Mouse (Mus musculus) midbrain, postnatal 0 days (tissue): Measurements from ENCODE around the gene BC049715. TPM values are rescaled to one million over a fixed set of nuclear protein-coding genes. Genes with fewer than 3 reads are reported as not detected.
"Not testable (repeated sequence)": the region's sequence is repeated elsewhere in the genome, so short reads cannot be mapped to it uniquely, and the experiment has no call there.

Source experiments
- ATAC-seq: fragments of 200-750 bp; cut with Nextera tagmentation; 2 replicates; pipeline ENCODE4 v1.8.0; 2017; ENCODE audit warnings: moderate number of reproducible peaks, mild to moderate bottlenecking, moderate TSS enrichment, moderate library complexity; ENCODE audit not compliant: low FRiP score
- DNase-seq: peaks from one replicate; pipeline ENCODE4 v3.0.0-alpha.2; 2015; ENCODE audit warnings: low spot score
- H3K27ac ChIP-seq: fragments of 300-500 bp; sonication (generic); 2 replicates; pipeline ENCODE4 v1.5.1; 2014; ENCODE audit warnings: low read depth, mild to moderate bottlenecking, low read length, mixed read lengths
- H3K27me3 ChIP-seq: fragments of 300-500 bp; sonication (generic); 2 replicates; pipeline ENCODE4 v1.6.1; 2014; ENCODE audit warnings: low read length, control low read depth, mixed read lengths; ENCODE audit not compliant: insufficient read depth
- H3K36me3 ChIP-seq: fragments of 300-500 bp; sonication (generic); 2 replicates; pipeline ENCODE4 v1.6.1; 2014; ENCODE audit warnings: low read length, control low read depth, mixed read lengths; ENCODE audit not compliant: insufficient read depth
- H3K4me1 ChIP-seq: fragments of 300-500 bp; sonication (generic); 2 replicates; pipeline ENCODE4 v1.6.1; 2014; ENCODE audit warnings: mild to moderate bottlenecking, control low read depth, antibody characterized with exemption, low read length, mixed read lengths; ENCODE audit not compliant: insufficient read depth
- H3K4me2 ChIP-seq: fragments of 300-500 bp; sonication (generic); 2 replicates; pipeline ENCODE4 v1.6.1; 2014; ENCODE audit warnings: low read depth, mild to moderate bottlenecking, low read length, mixed read lengths; ENCODE audit not compliant: poor library complexity, severe bottlenecking
- H3K4me3 ChIP-seq: fragments of 300-500 bp; sonication (generic); 2 replicates; pipeline ENCODE4 v1.5.1; 2014; ENCODE audit warnings: low read depth, mild to moderate bottlenecking, low read length, moderate library complexity
- H3K9ac ChIP-seq: fragments of 300-500 bp; sonication (generic); replicated peaks from 2 replicates; pipeline ENCODE4 v1.6.1; 2014; ENCODE audit warnings: mild to moderate bottlenecking, low read length, moderate library complexity, mixed read lengths; ENCODE audit not compliant: poor library complexity, severe bottlenecking
- H3K9me3 ChIP-seq: fragments of 300-500 bp; sonication (generic); 2 replicates; pipeline ENCODE4 v1.6.1; 2016; ENCODE audit warnings: low read length, control low read depth
- CTCF ChIP-seq: IDR thresholded peaks from 2 replicates; pipeline ENCODE4 v1.5.1; 2016; ENCODE audit warnings: antibody characterized with exemption, mild to moderate bottlenecking
- WGBS: fragments of 180-500 bp; shearing (Covaris S2); extraction: QIAGEN DNeasy Blood & Tissue Kit; methylation state at CpG from one replicate; pipeline ENCODE4 v1.1.7; 2014; 5-methylcytosine and 5-hydroxymethylcytosine counted together
- polyA plus RNA-seq: library from polyadenylated mRNA; unstranded; fragments of >200 nt; fragmentation: Nextera tagmentation; extraction: Ambion mirVana; gene quantifications from 2 replicates; pipeline ENCODE4 v1.2.1, GENCODE M21; 2015
- total RNA-seq: library from RNA; depleted of rRNA; stranded (reverse); fragments of >200 nt; gene quantifications from 2 replicates; pipeline ENCODE4 v1.2.3, GENCODE M21; 2014

Gene BC049715
- total and polyA plus RNA-seq, 2 experiments from 2014 or later, result 0.33 to 2.3 TPM

DNA sequence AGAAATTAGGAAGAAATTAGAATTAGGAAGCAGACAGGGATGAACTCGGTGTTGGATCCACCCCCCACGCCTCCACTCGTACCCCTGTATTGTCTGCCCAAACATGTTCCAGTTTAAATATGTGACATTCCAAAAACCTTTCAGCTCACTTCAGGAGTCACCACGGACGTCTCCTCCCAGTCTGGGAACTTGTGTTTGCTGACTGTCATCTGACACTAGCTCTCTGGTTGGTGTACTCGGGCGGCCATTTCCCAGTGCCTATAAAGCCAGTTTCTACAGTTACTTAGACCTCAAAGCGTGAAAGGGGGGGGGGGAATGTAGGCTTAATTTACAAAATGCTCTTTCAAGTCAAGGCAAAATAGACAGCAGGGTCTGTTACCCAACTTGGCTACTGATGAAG, 54.3 kb downstream of the BC049715 start:
- Histone ChIP-seq H3K9me3 (no peaks in the 10 kb centered on the region), H3K4me3 (no peak overlapping the region), H3K27me3 (no peaks in the 10 kb centered on the region), H3K27ac (no peak overlapping the region), H3K4me1 (no peaks in the 10 kb centered on the region), H3K36me3 (no peaks in the 10 kb centered on the region), H3K4me2 (no peak overlapping the region), H3K9ac (no peak overlapping the region)
- TF ChIP-seq CTCF, result no peak
- ATAC-seq (no peak), DNase-seq (no peak)
- WGBS, result 79% methylated on average over 8 of the region's 8 CpGs

GRCm38 (mm10) chr6:136883431-136883915, 56.0 kb downstream of the BC049715 start:
- Histone ChIP-seq H3K27ac (no peak overlapping the region), H3K9me3 (no peaks in the 10 kb centered on the region), H3K4me1 (no peaks in the 10 kb centered on the region), H3K27me3 (no peaks in the 10 kb centered on the region), H3K4me2 (no peak overlapping the region), H3K4me3 (no peak overlapping the region), H3K36me3 (no peaks in the 10 kb centered on the region), H3K9ac (no peak overlapping the region)
- ATAC-seq (no peak), DNase-seq (no peak)
- 72% methylated on average over 3 of the region's 3 CpGs for WGBS
- TF ChIP-seq CTCF, result no peak

GRCm38 (mm10) chr6:136883961-136884360, 56.5 kb downstream of the BC049715 start:
- WGBS, result 93% methylated on average over 6 of the region's 6 CpGs

DNA sequence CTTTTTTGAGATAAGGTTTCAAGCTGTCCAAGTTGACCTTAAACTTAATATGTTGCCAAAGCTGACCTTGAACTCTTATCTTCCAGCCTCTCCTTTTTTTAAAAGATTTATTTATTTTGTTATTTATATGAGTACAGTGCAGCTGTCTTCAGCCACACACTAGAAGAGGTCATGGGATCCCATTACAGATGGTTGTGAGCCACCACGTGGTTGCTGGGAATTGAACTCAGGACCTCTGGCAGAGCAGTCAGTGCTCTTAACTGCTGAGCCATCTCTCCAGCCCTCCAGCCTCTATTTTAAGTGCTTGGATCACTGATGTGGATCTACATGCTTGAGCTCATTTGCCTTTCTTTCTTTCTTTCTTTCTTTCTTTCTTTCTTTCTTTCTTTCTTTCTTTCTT, 57.3 kb downstream of the BC049715 start:
- H3K4me1 ChIP-seq, H3K4me2 ChIP-seq, H3K27me3 ChIP-seq, ATAC-seq, H3K36me3 ChIP-seq, H3K9me3 ChIP-seq, H3K27ac ChIP-seq, DNase-seq, H3K4me3 ChIP-seq, H3K9ac ChIP-seq: not testable (repeated sequence)
- 38% methylated on average over 1 of the region's 1 CpGs for WGBS

More at GRCm38 (mm10) chr6:136883961-136884360, 56.5 kb downstream of the BC049715 start:
- Histone ChIP-seq H3K9ac (no peak overlapping the region), H3K27me3 (no peaks in the 10 kb centered on the region), H3K36me3 (no peaks in the 10 kb centered on the region), H3K4me3 (no peak overlapping the region), H3K27ac (no peak overlapping the region), H3K4me2 (no peak overlapping the region), H3K4me1 (no peaks in the 10 kb centered on the region), H3K9me3 (no peaks in the 10 kb centered on the region)
- TF ChIP-seq CTCF, result no peak
- DNase-seq (no peak), ATAC-seq (no peak)

- TF ChIP-seq CTCF, result no peak
- no peak overlapping the region for H3K4me2 ChIP-seq
- H3K4me3 ChIP-seq, result no peak overlapping the region
- no peaks in the 10 kb centered on the region for H3K9me3 ChIP-seq
- H3K27me3 ChIP-seq, result no peaks in the 10 kb centered on the region
- H3K4me1 ChIP-seq, result no peaks in the 10 kb centered on the region
- no peaks in the 10 kb centered on the region for H3K36me3 ChIP-seq
- ATAC-seq (no peak), DNase-seq (no peak)
- H3K9ac ChIP-seq, result no peak overlapping the region
- 78% methylated on average over 9 of the region's 9 CpGs for WGBS
- no peak overlapping the region for H3K27ac ChIP-seq
Measured at GRCm38 (mm10) chr6:136887854-136888253, 60.4 kb downstream of the BC049715 start.

DNA sequence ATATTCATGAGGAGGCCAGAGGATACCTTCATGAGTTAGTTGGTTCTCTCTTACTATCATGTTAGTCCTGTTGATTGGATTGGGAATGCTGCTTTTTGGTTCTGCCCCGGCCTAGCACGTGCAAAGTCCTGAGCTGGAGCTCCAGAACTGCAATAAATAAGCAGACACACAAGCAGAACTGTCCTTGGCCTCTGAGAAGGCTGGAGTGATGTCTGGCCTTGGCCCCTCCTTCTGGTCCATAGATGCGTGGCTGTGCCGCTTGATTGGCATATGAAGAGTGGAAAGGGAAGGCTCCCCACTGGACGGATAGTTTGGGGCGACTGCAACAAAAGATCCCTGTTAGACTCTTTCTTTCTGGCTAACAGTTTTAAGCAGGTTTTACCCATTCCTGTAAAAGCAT, 61.6 kb downstream of the BC049715 start:
- H3K4me1 ChIP-seq, result no peaks in the 10 kb centered on the region
- no peak overlapping the region for H3K27ac ChIP-seq
- 87% methylated on average over 6 of the region's 6 CpGs for WGBS
- DNase-seq (no peak), ATAC-seq (no peak)
- no peaks in the 10 kb centered on the region for H3K27me3 ChIP-seq
- no peak overlapping the region for H3K4me2 ChIP-seq
- TF ChIP-seq CTCF, result no peak
- H3K4me3 ChIP-seq, result no peak overlapping the region
- H3K9ac ChIP-seq, result no peak overlapping the region
- H3K36me3 ChIP-seq, result no peaks in the 10 kb centered on the region
- no peaks in the 10 kb centered on the region for H3K9me3 ChIP-seq
